Mouse (Mus musculus): ENCODE measurements around the gene Slc27a4. TPM values are rescaled to one million over a fixed set of nuclear protein-coding genes. Genes with fewer than 3 reads are reported as not detected.

The Slc27a4 gene
- polyA plus RNA-seq, 1 experiment: 0.10 TPM

DNA sequence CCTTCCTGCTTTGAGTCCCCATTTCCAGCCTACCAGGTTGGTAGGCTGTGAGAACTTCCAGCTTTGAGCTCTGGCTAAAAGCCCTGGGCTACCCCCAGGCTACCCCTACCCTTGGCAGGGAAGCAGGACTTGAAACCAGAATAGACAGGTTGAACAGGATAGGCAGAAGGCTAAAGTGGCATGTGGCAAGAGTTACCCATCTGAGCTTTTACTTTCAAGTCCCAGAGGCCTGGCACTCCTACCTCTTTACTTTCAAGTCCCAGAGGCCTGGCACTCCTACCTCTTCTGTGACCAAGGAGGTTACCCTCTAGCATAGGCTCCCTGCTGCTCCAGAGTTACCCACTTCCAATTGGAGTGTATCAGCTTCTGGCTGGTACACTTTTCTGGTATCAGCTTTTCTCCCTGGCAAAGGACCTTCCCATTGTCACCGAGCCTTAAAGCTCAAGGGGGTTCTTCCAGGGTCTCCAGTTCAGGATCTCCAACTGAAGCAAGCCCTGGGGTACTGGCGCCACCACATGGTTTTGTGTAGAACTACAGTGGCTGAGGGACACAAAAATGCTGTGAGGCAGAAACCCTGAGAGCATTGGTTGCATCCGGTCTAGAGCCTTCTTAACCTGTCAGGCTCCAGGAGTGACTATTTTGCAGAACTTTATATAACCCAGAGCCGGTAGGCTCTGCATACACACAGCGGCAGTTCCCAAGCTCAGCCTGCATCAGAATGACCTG, 56.5 kb downstream of the Slc27a4 start:
- Histone ChIP-seq H3K4me3 (replicated peaks) (no peak overlapping the region), H3K36me3 (ENCODE audit: control insufficient read depth) (no peaks in the 10 kb centered on the region), H3K4me1 (ENCODE audit: control insufficient read depth) (peaks cover 5% of the 10 kb centered on the region), H3K27me3 (ENCODE audit: control insufficient read depth) (peaks cover 11% of the 10 kb centered on the region), H3K9me3 (ENCODE audit: control insufficient read depth, low read length) (no peaks in the 10 kb centered on the region)
- TF ChIP-seq TAL1 (IDR thresholded peaks at IDR 0.05; ENCODE audit: low read length) (no peak), GATA1 (IDR thresholded peaks at IDR 0.05; ENCODE audit: low read length) (no peak)

DNA sequence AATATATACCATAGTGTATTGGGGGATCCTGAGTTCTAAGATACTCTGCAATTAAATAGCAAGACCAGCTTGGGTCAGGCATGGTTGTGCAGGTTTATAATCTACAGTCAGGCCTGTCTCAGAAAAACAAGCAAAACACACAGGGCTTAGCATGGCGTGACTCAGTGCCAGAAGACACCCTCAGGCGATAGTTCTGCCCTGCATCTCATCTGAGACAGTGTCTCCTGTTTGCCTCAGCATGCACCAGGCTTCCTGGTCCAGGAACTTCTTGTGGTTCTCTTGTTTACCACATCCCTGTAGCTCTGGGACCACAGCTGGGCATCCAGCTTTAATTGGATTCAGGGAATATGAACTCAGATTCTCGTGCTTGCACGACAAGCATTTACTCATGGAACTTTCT, 62.7 kb downstream of the Slc27a4 start:
- no peak for TF ChIP-seq GATA1 (IDR thresholded peaks at IDR 0.05; ENCODE audit: low read length)
- TF ChIP-seq TAL1 (IDR thresholded peaks at IDR 0.05; ENCODE audit: low read length): no peak
- H3K4me1 ChIP-seq (ENCODE audit: control insufficient read depth): peaks cover 29% of the 10 kb centered on the region
- no peaks in the 10 kb centered on the region for H3K9me3 ChIP-seq (ENCODE audit: control insufficient read depth, low read length)
- H3K36me3 ChIP-seq (ENCODE audit: control insufficient read depth): no peaks in the 10 kb centered on the region; the same call in none of the 2 replicates
- H3K4me3 ChIP-seq (replicated peaks): no peak overlapping the region
- H3K27me3 ChIP-seq (ENCODE audit: control insufficient read depth): peaks cover 5% of the 10 kb centered on the region; the same call in 1 of the 2 replicates

Other genes with a start within 250 kb of the Slc27a4 start
- 2.0 and 2.1 TPM in 2 replicates for gene Rapgef1, start 182.9 kb upstream of the Slc27a4 start, polyA plus RNA-seq (2012)
- not detected in 2 replicates for gene Gm13420, start 50.9 kb upstream of the Slc27a4 start, polyA plus RNA-seq (2012)
- not detected in 2 replicates for gene Gm13547, start 43.3 kb upstream of the Slc27a4 start, polyA plus RNA-seq (2012)
- 4.5 and 6.0 TPM in 2 replicates for gene Coq4, start 15.1 kb upstream of the Slc27a4 start, polyA plus RNA-seq (2012)
- gene Trub2, start 14.1 kb upstream of the Slc27a4 start, polyA plus RNA-seq (2012): 0.20 and 0.69 TPM in 2 replicates
- gene Urm1, start 17.4 kb downstream of the Slc27a4 start, polyA plus RNA-seq (2012): 5.1 and 6.7 TPM in 2 replicates
- 17.8 and 25.1 TPM in 2 replicates for gene Cercam, start 66.5 kb downstream of the Slc27a4 start, polyA plus RNA-seq (2012)
- gene Odf2, start 86.6 kb downstream of the Slc27a4 start, polyA plus RNA-seq (2012): 5.7 and 6.0 TPM in 2 replicates
- 6.5 and 7.0 TPM in 2 replicates for gene Gle1, start 132.8 kb downstream of the Slc27a4 start, polyA plus RNA-seq (2012)
- gene Sptan1, start 162.9 kb downstream of the Slc27a4 start, polyA plus RNA-seq (2012): 0.01 and 0.04 TPM in 2 replicates
- 0.69 and 1.6 TPM in 2 replicates for gene Wdr34, start 246.2 kb downstream of the Slc27a4 start, polyA plus RNA-seq (2012)